Mouse (Mus musculus) spleen, adult 2 months (tissue): ENCODE data around the gene Btf3l4.

Source experiments
- CTCF ChIP-seq: fragments of 200-500 bp; IDR thresholded peaks from 2 replicates; pipeline ENCODE4 v1.5.1; 2011; ENCODE audit warnings: mild to moderate bottlenecking, inconsistent platforms; ENCODE audit not compliant: insufficient read depth, insufficient read length, insufficient replicate concordance; ENCODE audit errors: extremely low read depth
- POLR2A ChIP-seq: fragments of 200-500 bp; IDR thresholded peaks from 2 replicates; pipeline ENCODE4 v1.6.1; 2011; ENCODE audit warnings: low read depth, low read length, inconsistent platforms

DNA sequence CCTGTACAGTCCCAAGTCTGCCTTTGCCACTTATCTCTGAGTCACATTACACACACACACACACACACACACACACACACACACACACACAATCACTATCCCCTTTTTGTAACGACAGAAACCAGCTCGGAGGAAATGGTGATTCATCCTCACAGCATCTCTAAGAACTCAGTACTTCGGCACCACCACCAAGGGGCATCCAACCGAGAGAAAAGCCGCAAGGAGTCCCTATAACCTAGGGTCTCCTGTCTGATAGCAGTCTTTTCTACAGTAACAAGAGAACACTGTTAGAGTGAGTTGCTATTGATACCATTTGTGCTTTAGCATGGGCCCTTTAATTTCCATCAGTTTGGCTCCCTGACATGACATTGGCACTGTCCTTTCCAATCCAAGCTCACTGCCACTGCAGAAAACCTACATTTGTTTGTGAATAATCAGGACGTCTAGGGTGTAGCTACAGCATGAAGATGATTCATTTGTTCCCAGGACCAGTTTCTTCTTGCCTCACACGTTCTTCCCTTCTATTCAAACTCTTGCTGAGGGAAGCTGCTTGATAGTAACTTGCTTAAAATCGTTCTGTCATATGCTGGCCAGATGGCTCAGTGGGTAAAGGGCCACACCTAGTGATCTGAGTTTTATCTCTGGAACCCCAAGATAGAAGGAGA lies 50.9 kb downstream of the Btf3l4 start:
- TF ChIP-seq CTCF (no peak), POLR2A (no peak)
